Mouse (Mus musculus) heart, embryonic 13.5 days (tissue): Measurements from ENCODE around the gene Olfr1143. TPM values are rescaled to one million over a fixed set of nuclear protein-coding genes. Genes with fewer than 3 reads are reported as not detected.

Experiments used
- ATAC-seq: fragments of 200-750 bp; cut with Nextera tagmentation; 2 replicates; pipeline ENCODE4 v1.8.0; 2017; ENCODE audit warnings: moderate TSS enrichment; ENCODE audit not compliant: insufficient number of reproducible peaks, low FRiP score, low TSS enrichment; ENCODE audit errors: extremely low read depth
- H3K27ac ChIP-seq: fragments of 300-500 bp; sonication (generic); replicated peaks from 2 replicates; pipeline ENCODE4 v1.5.1; 2015; ENCODE audit warnings: moderate library complexity, mild to moderate bottlenecking, inconsistent platforms
- H3K27me3 ChIP-seq: fragments of 300-500 bp; sonication (generic); replicated peaks from 2 replicates; pipeline ENCODE4 v1.6.1; 2015; ENCODE audit warnings: mild to moderate bottlenecking, inconsistent platforms
- H3K36me3 ChIP-seq: fragments of 300-500 bp; sonication (generic); 2 replicates; pipeline ENCODE4 v1.6.1; 2015; ENCODE audit warnings: mild to moderate bottlenecking, inconsistent platforms
- H3K4me1 ChIP-seq: fragments of 300-500 bp; sonication (generic); 2 replicates; pipeline ENCODE4 v1.6.1; 2015; ENCODE audit warnings: inconsistent platforms
- H3K4me2 ChIP-seq: fragments of 300-500 bp; sonication (generic); 2 replicates; pipeline ENCODE4 v1.6.1; 2015; ENCODE audit warnings: inconsistent platforms, mild to moderate bottlenecking, moderate library complexity
- H3K4me3 ChIP-seq: fragments of 300-500 bp; sonication (generic); 2 replicates; pipeline ENCODE4 v1.5.1; 2015; ENCODE audit warnings: moderate library complexity, mild to moderate bottlenecking, inconsistent platforms
- H3K9ac ChIP-seq: fragments of 300-500 bp; sonication (generic); 2 replicates; pipeline ENCODE4 v1.6.1; 2015; ENCODE audit warnings: inconsistent platforms, mild to moderate bottlenecking, moderate library complexity
- H3K9me3 ChIP-seq: fragments of 300-500 bp; sonication (generic); 2 replicates; pipeline ENCODE4 v1.6.1; 2016; ENCODE audit warnings: inconsistent platforms
- WGBS: fragments of 180-500 bp; shearing (Covaris S2); methylation state at CpG from one replicate; pipeline ENCODE4 v1.1.7; 2015; ENCODE audit warnings: mixed read lengths; 5-methylcytosine and 5-hydroxymethylcytosine counted together
- polyA plus RNA-seq: library from polyadenylated mRNA; unstranded; fragments of >200 nt; fragmentation: Nextera tagmentation; extraction: Ambion mirVana; gene quantifications from 2 replicates; pipeline ENCODE4 v1.2.1, GENCODE M21; 2015

Olfr1143 gene
- polyA plus RNA-seq: not detected in 2 replicates

GRCm38 (mm10) chr2:87800292-87800691 lies at the start of gene Olfr1143:
Gene Olfr1143 (plus strand): TSS chr2:87800592.
- no peaks in the 10 kb centered on the region for H3K27me3 ChIP-seq

GRCm38 (mm10) chr2:87753891-87754290 lies 46.5 kb upstream of the Olfr1143 start, which contains the start of gene Olfr1141:
Gene Olfr1141 (minus strand): TSS chr2:87753991.
- 71% methylated on average over 1 of the region's 1 CpGs for WGBS
- no peaks in the 10 kb centered on the region for H3K27me3 ChIP-seq
- no peak for ATAC-seq

More at GRCm38 (mm10) chr2:87800292-87800691, at the start of gene Olfr1143:
- no peak within 1 kb of the TSS for H3K9ac ChIP-seq
- H3K4me1 ChIP-seq: no peaks in the 10 kb centered on the region
- no peaks in the 10 kb centered on the region for H3K9me3 ChIP-seq
- ATAC-seq: no peak
- no peak within 1 kb of the TSS for H3K4me2 ChIP-seq
- no peak within 1 kb of the TSS for H3K27ac ChIP-seq
- H3K36me3 ChIP-seq: no peaks in the 10 kb centered on the region
- H3K4me3 ChIP-seq: no peak within 1 kb of the TSS

GRCm38 (mm10) chr2:87776143-87776542 lies 24.2 kb upstream of the Olfr1143 start:
- Histone ChIP-seq H3K9ac (no peak overlapping the region), H3K4me3 (no peak overlapping the region), H3K4me2 (no peak overlapping the region), H3K27me3 (no peaks in the 10 kb centered on the region), H3K9me3 (no peaks in the 10 kb centered on the region), H3K27ac (no peak overlapping the region), H3K36me3 (no peaks in the 10 kb centered on the region), H3K4me1 (no peaks in the 10 kb centered on the region)
- 36% methylated on average over 1 of the region's 1 CpGs for WGBS
- ATAC-seq: no peak

More at GRCm38 (mm10) chr2:87753891-87754290, 46.5 kb upstream of the Olfr1143 start, which contains the start of gene Olfr1141:
- Histone ChIP-seq H3K27ac (no peak within 1 kb of the TSS), H3K4me1 (no peaks in the 10 kb centered on the region), H3K4me2 (no peak within 1 kb of the TSS), H3K36me3 (no peaks in the 10 kb centered on the region), H3K9me3 (no peaks in the 10 kb centered on the region), H3K4me3 (no peak within 1 kb of the TSS), H3K9ac (no peak within 1 kb of the TSS)

- no peak for ATAC-seq
- Histone ChIP-seq H3K4me2 (no peak within 1 kb of the TSS), H3K9me3 (no peaks in the 10 kb centered on the region), H3K36me3 (no peaks in the 10 kb centered on the region), H3K4me1 (no peaks in the 10 kb centered on the region), H3K4me3 (no peak within 1 kb of the TSS), H3K9ac (no peak within 1 kb of the TSS), H3K27ac (no peak within 1 kb of the TSS), H3K27me3 (no peaks in the 10 kb centered on the region)
- WGBS: 66% methylated on average over 4 of the region's 4 CpGs
Observed at GRCm38 (mm10) chr2:87779183-87779582, 21.2 kb upstream of the Olfr1143 start, which contains the start of gene Olfr152. Gene Olfr152 (plus strand): TSS chr2:87779483.

- no peak for ATAC-seq
- Histone ChIP-seq H3K36me3 (no peaks in the 10 kb centered on the region), H3K9me3 (no peaks in the 10 kb centered on the region), H3K4me1 (no peaks in the 10 kb centered on the region), H3K27me3 (no peaks in the 10 kb centered on the region), H3K4me2 (no peak within 1 kb of the TSS), H3K27ac (no peak within 1 kb of the TSS), H3K9ac (no peak within 1 kb of the TSS), H3K4me3 (no peak within 1 kb of the TSS)
- 62% methylated on average over 1 of the region's 1 CpGs for WGBS
Observed at GRCm38 (mm10) chr2:87809522-87809921, 9.1 kb downstream of the Olfr1143 start, which contains the start of gene Olfr1145. Gene Olfr1145 (plus strand): TSS chr2:87809822.

GRCm38 (mm10) chr2:87830233-87830632 lies 29.8 kb downstream of the Olfr1143 start, which contains the start of gene Olfr1148:
Gene Olfr1148 (plus strand): TSS chr2:87830533.
- Histone ChIP-seq H3K27ac (no peak within 1 kb of the TSS), H3K4me2 (no peak within 1 kb of the TSS), H3K9me3 (no peaks in the 10 kb centered on the region), H3K4me3 (no peak within 1 kb of the TSS), H3K4me1 (no peaks in the 10 kb centered on the region), H3K36me3 (no peaks in the 10 kb centered on the region), H3K27me3 (no peaks in the 10 kb centered on the region), H3K9ac (no peak within 1 kb of the TSS)
- ATAC-seq: no peak
- WGBS: 74% methylated on average over 1 of the region's 1 CpGs

- 62% methylated on average over 1 of the region's 1 CpGs for WGBS
- H3K36me3 ChIP-seq: no peaks in the 10 kb centered on the region
- no peak for ATAC-seq
- H3K4me3 ChIP-seq: no peak within 1 kb of the TSS
- H3K4me1 ChIP-seq: no peaks in the 10 kb centered on the region
- H3K9me3 ChIP-seq: no peaks in the 10 kb centered on the region
- H3K27me3 ChIP-seq: no peaks in the 10 kb centered on the region
- no peak within 1 kb of the TSS for H3K9ac ChIP-seq
- no peak within 1 kb of the TSS for H3K4me2 ChIP-seq
- H3K27ac ChIP-seq: no peak within 1 kb of the TSS
Observed at GRCm38 (mm10) chr2:87843693-87844092, 43.3 kb downstream of the Olfr1143 start, which contains the start of gene Olfr1150-ps1. Gene Olfr1150-ps1 (plus strand): TSS chr2:87843993.

Other genes with a start within 250 kb of the Olfr1143 start
- not detected in 2 replicates for gene Olfr1129, start 226.7 kb upstream of the Olfr1143 start, polyA plus RNA-seq
- gene Olfr1130, start 194.4 kb upstream of the Olfr1143 start, polyA plus RNA-seq: not detected in 2 replicates
- gene Olfr1131, start 173.5 kb upstream of the Olfr1143 start, polyA plus RNA-seq: not detected in 2 replicates
- gene Olfr1132, start 163.1 kb upstream of the Olfr1143 start, polyA plus RNA-seq: not detected in 2 replicates
- not detected in 2 replicates for gene Olfr1133, start 153.2 kb upstream of the Olfr1143 start, polyA plus RNA-seq
- not detected in 2 replicates for gene Olfr1134, start 142.1 kb upstream of the Olfr1143 start, polyA plus RNA-seq
- gene Olfr1135, start 126.9 kb upstream of the Olfr1143 start, polyA plus RNA-seq: not detected in 2 replicates
- gene Olfr1136, start 106.6 kb upstream of the Olfr1143 start, polyA plus RNA-seq: not detected in 2 replicates
- not detected in 2 replicates for gene Olfr1137, start 87.4 kb upstream of the Olfr1143 start, polyA plus RNA-seq
- not detected in 2 replicates for gene Olfr1138, start 60.6 kb upstream of the Olfr1143 start, polyA plus RNA-seq
- not detected in 2 replicates for gene Olfr1140, start 56.8 kb upstream of the Olfr1143 start, polyA plus RNA-seq
- gene Olfr1141, start 46.6 kb upstream of the Olfr1143 start, polyA plus RNA-seq: not detected in 2 replicates
- not detected in 2 replicates for gene Olfr152, start 21.1 kb upstream of the Olfr1143 start, polyA plus RNA-seq
- not detected in 2 replicates for gene Olfr1145, start 9.2 kb downstream of the Olfr1143 start, polyA plus RNA-seq
- not detected in 2 replicates for gene Olfr1148, start 29.9 kb downstream of the Olfr1143 start, polyA plus RNA-seq
- gene Olfr1150-ps1, start 43.4 kb downstream of the Olfr1143 start, polyA plus RNA-seq: not detected in 2 replicates
- gene Olfr1151, start 55.3 kb downstream of the Olfr1143 start, polyA plus RNA-seq: not detected in 2 replicates
- not detected in 2 replicates for gene Olfr1152, start 65.9 kb downstream of the Olfr1143 start, polyA plus RNA-seq
- gene Olfr1153, start 94.4 kb downstream of the Olfr1143 start, polyA plus RNA-seq: not detected in 2 replicates
- gene Olfr1154, start 104.6 kb downstream of the Olfr1143 start, polyA plus RNA-seq: not detected in 2 replicates
- not detected in 2 replicates for gene Olfr1155, start 144.5 kb downstream of the Olfr1143 start, polyA plus RNA-seq
- gene Olfr1156, start 152.5 kb downstream of the Olfr1143 start, polyA plus RNA-seq: not detected in 2 replicates
- not detected in 2 replicates for gene Olfr1157, start 167.7 kb downstream of the Olfr1143 start, polyA plus RNA-seq
- not detected in 2 replicates for gene Olfr74, start 174.1 kb downstream of the Olfr1143 start, polyA plus RNA-seq
- not detected in 2 replicates for gene Olfr1158, start 189.5 kb downstream of the Olfr1143 start, polyA plus RNA-seq
- not detected in 2 replicates for gene Olfr1160, start 207.7 kb downstream of the Olfr1143 start, polyA plus RNA-seq
- not detected in 2 replicates for gene Olfr1161, start 222.2 kb downstream of the Olfr1143 start, polyA plus RNA-seq
- gene Olfr73, start 237.1 kb downstream of the Olfr1143 start, polyA plus RNA-seq: not detected in 2 replicates